Mouse (Mus musculus): Measurements from ENCODE around the gene Itm2c. TPM values are rescaled to one million over a fixed set of nuclear protein-coding genes. Genes with fewer than 3 reads are reported as not detected.

Gene Itm2c
- total RNA-seq, 1 experiment, result 82.9 TPM

DNA sequence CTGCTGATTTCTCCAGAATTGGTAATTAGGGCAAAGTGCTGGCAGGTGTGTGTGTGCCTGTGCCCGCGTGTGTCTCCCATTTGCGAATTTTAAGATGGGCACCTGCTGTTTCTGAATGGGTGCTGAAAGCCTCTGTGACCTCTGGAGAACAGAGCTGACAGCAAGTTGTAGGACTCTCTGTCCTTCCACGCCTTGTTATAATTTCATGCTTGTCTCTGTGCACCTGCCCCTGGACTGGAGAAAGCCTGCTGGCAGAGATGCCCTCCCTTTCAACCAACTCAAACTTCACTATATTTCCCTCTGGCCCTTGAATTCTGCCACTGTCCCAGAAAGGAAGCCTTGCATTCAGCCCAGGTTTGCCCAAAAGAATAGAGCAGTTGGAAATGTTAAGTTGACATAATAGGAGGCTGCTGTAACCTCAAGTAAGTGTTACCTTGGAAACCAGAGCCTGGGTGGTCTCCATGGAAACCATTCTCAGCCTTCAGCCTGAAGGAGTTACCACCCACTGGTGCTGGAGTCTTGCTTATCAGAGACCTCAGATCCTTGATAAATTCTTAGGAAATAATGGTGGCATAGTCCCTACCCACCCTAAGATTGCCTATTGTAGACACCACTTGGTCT, 22.9 kb downstream of the Itm2c start:
- no peak for DNase-seq (ENCODE audit: low read depth, low spot score)
- no peak overlapping the region for H3K4me3 ChIP-seq (ENCODE audit: insufficient read depth in 1 of 2, low read depth in 1 of 2, low read length in 2 of 2, poor library complexity in 1 of 2, severe bottlenecking in 1 of 2)
- no peak overlapping the region for H3K9ac ChIP-seq (ENCODE audit: insufficient read depth, low read depth, low read length, poor library complexity, severe bottlenecking)
- no peaks in the 10 kb centered on the region for H3K4me1 ChIP-seq (ENCODE audit: control insufficient read depth in 2 of 2, insufficient read depth in 2 of 2, low read length in 2 of 2, poor library complexity in 1 of 2)
- no peak overlapping the region for H3K27ac ChIP-seq (ENCODE audit: insufficient read depth, low read depth, low read length, poor library complexity, severe bottlenecking)
- no peaks in the 10 kb centered on the region for H3K9me3 ChIP-seq (ENCODE audit: control insufficient read depth, insufficient read depth, low read depth, low read length)
- in situ Hi-C loops (cut with MboI; ENCODE audit: low sequenced_read_pairs in 2 of 2, unreplicated experiment in 2 of 2), result no loop called here
- no peak for TF ChIP-seq MAFK (IDR thresholded peaks at IDR 0.05; ENCODE audit: insufficient read depth, low read depth, low read length)
- TF ChIP-seq ZC3H11A (IDR thresholded peaks at IDR 0.05; ENCODE audit: borderline replicate concordance, low read depth, low read length), result no peak
- TF ChIP-seq HCFC1 (IDR thresholded peaks at IDR 0.05; ENCODE audit: borderline replicate concordance, insufficient read depth, low read length), result no peak
- TF ChIP-seq ZNF384 (IDR thresholded peaks at IDR 0.05; ENCODE audit: low read depth, low read length), result no peak
- no peak for TF ChIP-seq CHD2 (IDR thresholded peaks at IDR 0.05; ENCODE audit: low read depth, low read length)
- no peaks in the 10 kb centered on the region for H3K36me3 ChIP-seq (ENCODE audit: control insufficient read depth, insufficient read depth, low read length, poor library complexity, severe bottlenecking)

DNA sequence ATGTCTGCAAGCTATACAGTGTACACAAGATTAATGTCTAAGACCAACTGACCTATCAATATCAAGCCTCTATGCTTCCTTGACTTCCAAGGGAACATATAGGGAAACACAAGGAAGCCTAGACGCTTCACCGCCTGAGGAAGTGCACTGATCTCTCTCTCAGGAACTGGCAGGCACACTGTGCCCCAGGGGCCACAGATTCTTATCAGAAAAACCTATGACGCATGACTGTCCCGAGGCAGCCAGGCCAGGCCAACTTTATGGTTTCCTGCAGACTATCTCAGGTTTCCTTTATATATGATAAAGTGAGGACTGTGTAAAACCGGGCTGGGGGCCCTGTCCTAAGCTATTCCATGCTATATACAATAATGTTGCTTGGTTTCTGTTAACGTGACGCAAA, 25.5 kb downstream of the Itm2c start:
- in situ Hi-C loops (cut with MboI; ENCODE audit: low sequenced_read_pairs in 2 of 2, unreplicated experiment in 2 of 2), result no loop called here

DNA sequence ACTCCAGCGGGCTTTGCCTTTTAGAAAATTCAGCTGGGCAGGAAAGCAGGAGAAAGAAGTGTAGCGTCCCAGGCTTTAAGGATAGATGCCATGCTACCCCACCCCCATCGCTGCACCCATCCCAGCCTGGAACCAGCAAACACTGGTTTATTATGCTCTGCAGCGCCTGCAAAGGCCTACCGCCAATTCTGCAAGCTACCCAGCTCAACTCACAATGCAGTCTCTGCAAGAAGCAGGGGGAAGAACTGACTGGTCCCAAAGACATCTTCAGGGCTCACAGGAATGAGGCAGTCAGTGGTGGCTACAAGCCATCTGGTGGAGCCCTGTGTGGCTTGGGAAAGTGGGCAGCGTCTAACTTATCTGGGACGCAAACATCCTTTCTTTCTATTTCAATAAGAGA, 27.6 kb downstream of the Itm2c start:
- in situ Hi-C loops (cut with MboI; ENCODE audit: low sequenced_read_pairs in 2 of 2, unreplicated experiment in 2 of 2), result no loop called here
- Histone ChIP-seq H3K9me3 (ENCODE audit: control insufficient read depth, insufficient read depth, low read depth, low read length) (no peaks in the 10 kb centered on the region), H3K4me1 (ENCODE audit: control insufficient read depth in 2 of 2, insufficient read depth in 2 of 2, low read length in 2 of 2, poor library complexity in 1 of 2) (no peaks in the 10 kb centered on the region), H3K9ac (ENCODE audit: insufficient read depth, low read depth, low read length, poor library complexity, severe bottlenecking) (no peak overlapping the region), H3K27ac (ENCODE audit: insufficient read depth, low read depth, low read length, poor library complexity, severe bottlenecking) (no peak overlapping the region), H3K36me3 (ENCODE audit: control insufficient read depth, insufficient read depth, low read length, poor library complexity, severe bottlenecking) (no peaks in the 10 kb centered on the region), H3K4me3 (ENCODE audit: insufficient read depth in 1 of 2, low read depth in 1 of 2, low read length in 2 of 2, poor library complexity in 1 of 2, severe bottlenecking in 1 of 2) (no peak overlapping the region)
- no peak for DNase-seq (ENCODE audit: low read depth, low spot score)
- no peak for TF ChIP-seq ZNF384 (IDR thresholded peaks at IDR 0.05; ENCODE audit: low read depth, low read length)

More for the DNA sequence above, 25.5 kb downstream of the Itm2c start:
- Histone ChIP-seq H3K4me1 (ENCODE audit: control insufficient read depth in 2 of 2, insufficient read depth in 2 of 2, low read length in 2 of 2, poor library complexity in 1 of 2) (no peaks in the 10 kb centered on the region), H3K9me3 (ENCODE audit: control insufficient read depth, insufficient read depth, low read depth, low read length) (no peaks in the 10 kb centered on the region), H3K9ac (ENCODE audit: insufficient read depth, low read depth, low read length, poor library complexity, severe bottlenecking) (no peak overlapping the region), H3K27ac (ENCODE audit: insufficient read depth, low read depth, low read length, poor library complexity, severe bottlenecking) (no peak overlapping the region), H3K36me3 (ENCODE audit: control insufficient read depth, insufficient read depth, low read length, poor library complexity, severe bottlenecking) (no peaks in the 10 kb centered on the region), H3K4me3 (ENCODE audit: insufficient read depth in 1 of 2, low read depth in 1 of 2, low read length in 2 of 2, poor library complexity in 1 of 2, severe bottlenecking in 1 of 2) (no peak overlapping the region)
- no peak for DNase-seq (ENCODE audit: low read depth, low spot score)
- TF ChIP-seq CHD2 (IDR thresholded peaks at IDR 0.05; ENCODE audit: low read depth, low read length) (no peak), MAFK (IDR thresholded peaks at IDR 0.05; ENCODE audit: insufficient read depth, low read depth, low read length) (no peak), HCFC1 (IDR thresholded peaks at IDR 0.05; ENCODE audit: borderline replicate concordance, insufficient read depth, low read length) (no peak), ZC3H11A (IDR thresholded peaks at IDR 0.05; ENCODE audit: borderline replicate concordance, low read depth, low read length) (no peak), ZNF384 (IDR thresholded peaks at IDR 0.05; ENCODE audit: low read depth, low read length) (no peak)

DNA sequence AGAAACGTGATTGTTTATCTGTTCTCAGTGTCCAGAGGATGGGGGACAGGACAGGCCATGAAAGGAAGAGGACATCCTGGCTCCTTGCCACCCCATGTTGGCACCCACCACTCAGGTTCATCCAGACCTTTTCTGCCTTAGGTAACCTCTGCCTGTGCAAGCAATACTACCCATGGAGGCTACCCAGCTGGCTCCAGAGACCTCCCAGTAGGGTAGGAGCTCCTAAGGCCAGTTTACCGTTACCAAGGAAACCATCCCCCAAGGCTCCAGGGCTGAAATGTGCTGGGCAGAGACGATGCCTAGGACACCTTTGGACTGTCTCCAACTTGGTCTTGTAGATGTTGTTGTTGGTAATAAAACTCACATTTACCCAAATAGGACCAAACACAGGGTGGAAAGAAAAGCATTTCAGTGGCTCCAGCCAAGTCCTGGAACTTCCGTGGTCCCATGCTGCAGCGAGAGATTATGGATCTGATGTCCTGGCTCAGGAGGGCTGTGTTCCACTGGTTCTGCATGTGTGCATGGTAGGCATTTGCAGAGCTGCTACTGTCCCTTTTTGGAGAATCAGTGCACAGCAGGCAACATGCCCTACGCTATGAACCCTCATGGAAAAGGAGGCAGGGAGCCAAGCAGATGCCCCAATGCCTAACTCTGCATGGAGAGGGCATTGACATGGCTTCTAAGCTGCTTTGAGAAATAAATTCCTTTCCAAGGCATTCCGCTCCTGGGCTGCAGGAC, 28.2 kb downstream of the Itm2c start:
- H3K27ac ChIP-seq (ENCODE audit: insufficient read depth, low read depth, low read length, poor library complexity, severe bottlenecking), result no peak overlapping the region
- in situ Hi-C loops (cut with MboI; ENCODE audit: low sequenced_read_pairs in 2 of 2, unreplicated experiment in 2 of 2), result no loop called here
- H3K4me3 ChIP-seq (ENCODE audit: insufficient read depth in 1 of 2, low read depth in 1 of 2, low read length in 2 of 2, poor library complexity in 1 of 2, severe bottlenecking in 1 of 2), result no peak overlapping the region
- no peaks in the 10 kb centered on the region for H3K36me3 ChIP-seq (ENCODE audit: control insufficient read depth, insufficient read depth, low read length, poor library complexity, severe bottlenecking)
- no peak for TF ChIP-seq ZNF384 (IDR thresholded peaks at IDR 0.05; ENCODE audit: low read depth, low read length)
- no peak for TF ChIP-seq ZC3H11A (IDR thresholded peaks at IDR 0.05; ENCODE audit: borderline replicate concordance, low read depth, low read length)
- no peak for TF ChIP-seq HCFC1 (IDR thresholded peaks at IDR 0.05; ENCODE audit: borderline replicate concordance, insufficient read depth, low read length)
- no peak for TF ChIP-seq MAFK (IDR thresholded peaks at IDR 0.05; ENCODE audit: insufficient read depth, low read depth, low read length)
- TF ChIP-seq CHD2 (IDR thresholded peaks at IDR 0.05; ENCODE audit: low read depth, low read length), result no peak
- H3K4me1 ChIP-seq (ENCODE audit: control insufficient read depth in 2 of 2, insufficient read depth in 2 of 2, low read length in 2 of 2, poor library complexity in 1 of 2), result no peaks in the 10 kb centered on the region
- no peak for DNase-seq (ENCODE audit: low read depth, low spot score)
- no peaks in the 10 kb centered on the region for H3K9me3 ChIP-seq (ENCODE audit: control insufficient read depth, insufficient read depth, low read depth, low read length)
- no peak overlapping the region for H3K9ac ChIP-seq (ENCODE audit: insufficient read depth, low read depth, low read length, poor library complexity, severe bottlenecking)
